Mouse (Mus musculus) olfactory bulb, adult 2 months (tissue): ENCODE measurements at regions not wholly inside any gene's neighbourhood (a gene's known extent, or its start where the extent isn't known, plus 50 kb on each side); places are given as distances from the start of the nearest gene placed in this dataset.

Source experiments
- CTCF ChIP-seq: fragments of 200-500 bp; IDR thresholded peaks from 2 replicates; pipeline ENCODE4 v1.5.1; 2012; ENCODE audit warnings: low read depth, mild to moderate bottlenecking, low read length, moderate library complexity; ENCODE audit not compliant: insufficient read depth
- POLR2A ChIP-seq: fragments of 200-500 bp; IDR thresholded peaks from 2 replicates; pipeline ENCODE4 v1.6.1; 2012; ENCODE audit warnings: mild to moderate bottlenecking, low read depth, low read length, moderate library complexity; ENCODE audit not compliant: insufficient read depth

DNA sequence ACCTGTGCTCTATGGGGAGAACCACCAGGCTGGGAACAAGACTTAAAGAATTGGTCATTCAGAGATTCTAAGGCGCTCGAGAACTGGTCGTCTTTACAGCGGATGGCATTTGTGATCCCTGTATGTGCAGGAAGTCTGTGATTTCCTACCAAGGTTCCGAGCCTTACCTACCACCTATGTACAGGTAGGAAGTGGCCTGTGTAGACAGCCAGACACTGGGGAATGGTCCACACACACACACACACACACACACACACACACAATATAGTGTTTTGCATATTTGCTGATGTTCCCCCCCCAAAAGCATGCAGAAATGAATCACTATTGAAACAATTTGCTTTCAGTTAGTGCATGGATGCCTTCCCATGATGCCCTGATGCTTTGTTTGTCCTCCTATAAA lies 307.1 kb upstream of the Hnrnpa3 start:
- no peak for TF ChIP-seq CTCF
- TF ChIP-seq POLR2A, result no peak
